Mouse (Mus musculus) intestine, embryonic 16.5 days (tissue): ENCODE data around the gene Atxn7l3. TPM values are rescaled to one million over a fixed set of nuclear protein-coding genes. Genes with fewer than 3 reads are reported as not detected.

Source experiments
- ATAC-seq: fragments of 200-750 bp; cut with Nextera tagmentation; 2 replicates; pipeline ENCODE4 v1.8.0; 2017; ENCODE audit warnings: moderate TSS enrichment, moderate library complexity
- H3K27ac ChIP-seq: fragments of 300-500 bp; sonication (generic); 2 replicates; pipeline ENCODE4 v1.5.1; 2014; ENCODE audit warnings: mild to moderate bottlenecking, low read length
- H3K27me3 ChIP-seq: fragments of 300-500 bp; sonication (generic); replicated peaks from 2 replicates; pipeline ENCODE4 v1.6.1; 2014; ENCODE audit warnings: low read length, control low read depth, mixed read lengths; ENCODE audit not compliant: control insufficient read depth, insufficient read depth
- H3K36me3 ChIP-seq: fragments of 300-500 bp; sonication (generic); 2 replicates; pipeline ENCODE4 v1.6.1; 2014; ENCODE audit warnings: low read length, control low read depth; ENCODE audit not compliant: control insufficient read depth, insufficient read depth
- H3K4me1 ChIP-seq: fragments of 300-500 bp; sonication (generic); 2 replicates; pipeline ENCODE4 v1.6.1; 2014; ENCODE audit warnings: low read length, control low read depth, mixed read lengths; ENCODE audit not compliant: control insufficient read depth, insufficient read depth
- H3K4me2 ChIP-seq: fragments of 300-500 bp; sonication (generic); 2 replicates; pipeline ENCODE4 v1.6.1; 2014; ENCODE audit warnings: low read depth, low read length, control low read depth
- H3K4me3 ChIP-seq: fragments of 300-500 bp; sonication (generic); 2 replicates; pipeline ENCODE4 v1.5.1; 2014; ENCODE audit warnings: mild to moderate bottlenecking, low read length
- H3K9ac ChIP-seq: fragments of 300-500 bp; sonication (generic); 2 replicates; pipeline ENCODE4 v1.6.1; 2014; ENCODE audit warnings: low read depth, low read length
- H3K9me3 ChIP-seq: fragments of 300-500 bp; sonication (generic); 2 replicates; pipeline ENCODE4 v1.6.1; 2016; ENCODE audit warnings: low read length, control low read depth; ENCODE audit not compliant: control insufficient read depth
- WGBS: fragments of 180-500 bp; shearing (Covaris S2); extraction: QIAGEN DNeasy Blood & Tissue Kit; methylation state at CpG from one replicate; pipeline ENCODE4 v1.1.7; 2014; 5-methylcytosine and 5-hydroxymethylcytosine counted together
- polyA plus RNA-seq: library from polyadenylated mRNA; unstranded; fragments of >200 nt; fragmentation: Nextera tagmentation; extraction: Ambion mirVana; gene quantifications from 2 replicates; pipeline ENCODE4 v1.2.1, GENCODE M21; 2015

Gene Atxn7l3
- polyA plus RNA-seq, 1 experiment from 2014 or later = 8.8 TPM

DNA sequence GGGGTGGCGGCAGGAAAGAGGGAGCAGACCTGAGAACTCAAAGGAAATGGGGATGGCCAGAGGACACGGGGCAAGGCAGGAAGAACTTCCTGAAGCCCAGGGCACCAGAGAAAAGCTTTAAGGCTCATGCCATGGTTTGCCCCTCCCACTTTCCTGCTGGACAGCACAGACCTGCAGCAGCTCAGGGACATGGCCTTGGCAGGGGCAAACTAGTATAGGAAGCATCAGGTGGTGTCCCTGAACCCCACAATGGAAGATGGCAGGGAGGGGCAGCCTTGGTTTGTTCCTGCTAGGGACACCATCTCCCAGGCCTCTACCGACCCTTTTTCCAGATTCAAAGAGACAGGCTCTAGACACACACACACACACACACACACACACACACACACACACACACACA is 8.9 kb upstream of the Atxn7l3 start:
- ATAC-seq = no peak
- peaks cover 18% of the 10 kb centered on the region for H3K36me3 ChIP-seq
- H3K4me2 ChIP-seq = no peak overlapping the region
- no peak overlapping the region for H3K9ac ChIP-seq
- no peak overlapping the region for H3K27ac ChIP-seq
- WGBS = 52% methylated on average over 3 of the region's 3 CpGs
- H3K27me3 ChIP-seq = no peaks in the 10 kb centered on the region
- H3K9me3 ChIP-seq = no peaks in the 10 kb centered on the region
- H3K4me3 ChIP-seq = no peak overlapping the region
- H3K4me1 ChIP-seq = peaks cover 17% of the 10 kb centered on the region

DNA sequence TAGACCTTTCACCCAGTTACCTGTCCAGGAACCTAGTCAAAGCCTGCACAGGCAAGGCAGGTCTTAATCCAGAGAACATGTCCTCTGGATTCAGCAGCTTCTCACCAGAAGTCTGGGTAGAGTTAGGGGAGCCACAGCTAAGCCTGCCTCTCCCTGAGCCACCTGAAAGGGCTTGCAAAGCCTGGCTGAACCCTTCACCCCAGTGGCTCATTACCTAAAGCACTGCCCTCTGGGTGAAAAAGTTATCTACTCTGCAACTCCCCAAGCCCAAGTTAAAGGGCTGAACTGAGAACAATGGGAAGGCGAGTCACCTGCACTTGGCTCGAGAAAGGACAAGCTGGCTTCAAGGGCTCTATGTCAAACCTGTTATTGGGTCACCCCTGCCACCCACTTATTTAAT is 7.7 kb upstream of the Atxn7l3 start:
- 51% methylated on average over 2 of the region's 2 CpGs for WGBS
- H3K4me2 ChIP-seq = no peak overlapping the region

DNA sequence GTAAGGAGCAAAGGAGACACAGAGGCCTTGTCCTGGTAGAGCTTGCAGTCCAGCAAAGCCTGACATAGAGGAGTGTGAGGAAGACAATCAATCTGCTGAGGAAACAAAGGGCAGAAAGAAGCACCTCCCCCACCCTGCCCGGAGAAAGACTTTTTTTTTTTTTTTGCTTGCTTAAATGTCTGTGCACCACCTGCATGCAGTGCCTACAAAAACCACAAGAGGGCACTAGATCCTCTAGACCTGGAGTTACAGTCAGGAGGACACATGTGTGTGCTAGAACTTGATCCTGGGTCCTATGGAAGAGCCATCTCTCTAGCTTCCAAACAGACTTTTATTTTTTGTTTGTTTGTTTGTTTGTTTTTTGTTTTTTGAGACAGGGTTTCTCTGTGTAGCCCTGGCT is 3.4 kb upstream of the Atxn7l3 start:
- no peak overlapping the region for H3K27ac ChIP-seq
- no peak overlapping the region for H3K4me3 ChIP-seq
- no peak overlapping the region for H3K9ac ChIP-seq
- no peak for ATAC-seq
- 15% methylated on average over 1 of the region's 1 CpGs for WGBS
- H3K4me2 ChIP-seq = no peak overlapping the region
- H3K9me3 ChIP-seq = no peaks in the 10 kb centered on the region
- peaks cover 7% of the 10 kb centered on the region for H3K4me1 ChIP-seq
- H3K27me3 ChIP-seq = no peaks in the 10 kb centered on the region
- no peaks in the 10 kb centered on the region for H3K36me3 ChIP-seq

More for the DNA sequence above, 7.7 kb upstream of the Atxn7l3 start:
- ATAC-seq = no peak
- Histone ChIP-seq H3K36me3 (peaks cover 18% of the 10 kb centered on the region), H3K27me3 (no peaks in the 10 kb centered on the region), H3K4me3 (no peak overlapping the region), H3K27ac (no peak overlapping the region), H3K9me3 (no peaks in the 10 kb centered on the region), H3K4me1 (peaks cover 4% of the 10 kb centered on the region), H3K9ac (no peak overlapping the region)

DNA sequence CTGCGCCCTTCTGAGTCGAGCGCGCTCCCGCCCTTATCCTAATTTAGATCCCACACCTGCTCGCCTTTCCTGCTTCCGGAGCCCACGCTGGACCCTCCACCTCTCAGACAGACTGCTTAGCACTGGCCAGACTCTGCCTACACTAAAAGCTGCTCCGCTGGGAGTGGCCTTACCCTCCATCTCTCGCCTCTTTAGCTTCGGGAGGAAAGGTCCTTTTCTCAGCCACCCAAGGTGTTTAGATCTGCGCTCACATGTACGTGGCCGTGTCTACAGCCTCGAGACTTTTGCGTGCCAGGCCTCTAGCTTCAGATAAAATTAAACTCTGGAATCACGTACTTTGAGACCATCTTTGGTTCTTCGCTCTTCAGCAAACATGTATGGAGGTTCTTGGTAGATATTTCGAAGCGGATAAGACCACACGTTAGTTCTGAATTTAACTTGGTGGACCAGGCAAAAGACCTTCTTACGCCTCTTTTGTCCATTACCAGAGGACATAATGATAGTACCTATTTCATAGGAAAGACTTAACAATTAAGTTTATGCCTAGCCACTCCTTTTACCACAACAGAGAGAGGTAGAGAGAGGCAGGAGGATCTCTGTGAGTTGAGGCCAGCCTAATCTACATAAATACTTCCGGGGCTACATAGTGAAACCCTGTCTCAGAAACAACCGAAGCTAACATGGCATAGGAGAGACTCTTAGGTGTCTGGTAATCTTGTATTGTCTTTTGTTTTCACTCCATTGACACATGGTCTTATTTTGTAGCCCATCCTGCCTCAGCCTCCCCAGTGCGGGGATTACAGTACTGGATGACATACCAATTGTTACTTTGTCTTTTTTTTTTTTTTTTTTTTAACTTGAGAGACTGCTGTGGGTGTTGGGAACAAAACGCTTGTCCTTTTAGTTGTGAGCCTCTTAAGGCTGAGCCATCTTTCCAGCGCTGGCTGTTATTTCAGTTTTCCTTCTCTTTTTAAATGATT is 1.4 kb upstream of the Atxn7l3 start:
- Histone ChIP-seq H3K9ac (peak overlapping the region; percentile 87), H3K9me3 (no peaks in the 10 kb centered on the region), H3K27me3 (no peaks in the 10 kb centered on the region), H3K4me3 (peak overlapping the region; percentile 89), H3K27ac (peak overlapping the region; percentile 99), H3K4me1 (peaks cover 11% of the 10 kb centered on the region), H3K4me2 (peak overlapping the region; percentile 79), H3K36me3 (no peaks in the 10 kb centered on the region)
- 24% methylated on average over 27 of the region's 27 CpGs for WGBS
- no peak; the same call in 1 of the 2 replicates for ATAC-seq

DNA sequence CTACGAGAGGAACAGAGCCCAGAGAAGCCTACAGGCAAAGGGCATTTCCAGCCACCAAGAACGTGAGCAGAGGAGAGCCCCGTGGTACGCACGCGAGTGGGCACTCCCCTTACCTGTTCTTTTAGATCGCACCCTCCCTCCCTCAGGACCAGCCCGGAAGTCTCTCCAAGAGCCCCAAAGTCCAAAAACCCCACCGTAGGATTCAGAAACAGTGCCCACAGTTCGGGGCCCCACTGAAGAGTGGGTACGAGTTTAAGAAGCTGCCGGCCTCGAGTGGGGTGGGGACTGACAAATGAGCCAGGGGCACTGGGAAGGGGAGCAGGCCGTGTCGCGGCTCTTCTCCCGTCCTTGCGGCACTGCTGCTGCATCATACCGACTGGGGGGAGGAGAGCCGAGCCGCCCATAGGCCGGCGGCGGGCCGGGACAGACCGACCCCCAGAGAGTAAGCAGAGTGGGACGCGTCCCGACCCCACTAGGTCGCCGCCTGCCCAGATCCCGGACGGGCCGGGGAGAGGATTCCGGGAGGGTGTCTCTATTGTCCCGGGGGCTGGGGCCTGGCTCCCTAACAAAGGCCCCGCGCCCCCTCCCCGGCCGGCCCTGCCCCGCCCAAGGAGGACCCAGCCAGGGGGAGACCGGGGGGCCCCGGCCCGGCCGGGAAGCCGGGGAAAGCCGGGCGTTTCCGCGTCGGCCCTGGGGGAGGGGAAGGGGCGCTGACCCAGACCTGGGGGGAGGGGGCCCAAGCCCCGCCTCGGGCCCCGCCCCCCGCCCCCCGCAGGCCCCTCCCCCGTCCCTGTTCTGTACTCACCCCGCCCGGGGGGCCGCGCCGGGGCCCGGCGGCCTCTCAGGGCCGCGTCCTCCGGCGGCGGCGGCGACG is 596 bp downstream of the Atxn7l3 start:
- Histone ChIP-seq H3K4me2 (peak overlapping the region; percentile 79), H3K4me1 (peaks cover 11% of the 10 kb centered on the region), H3K9ac (peak overlapping the region; percentile 93), H3K36me3 (peaks cover 4% of the 10 kb centered on the region; the same call in 1 of the 2 replicates), H3K27me3 (no peaks in the 10 kb centered on the region), H3K4me3 (peak overlapping the region; percentile 89), H3K9me3 (no peaks in the 10 kb centered on the region), H3K27ac (peak overlapping the region; percentile 99)
- WGBS = 2% methylated on average over 43 of the region's 73 CpGs
- ATAC-seq = peak; percentile 16

DNA sequence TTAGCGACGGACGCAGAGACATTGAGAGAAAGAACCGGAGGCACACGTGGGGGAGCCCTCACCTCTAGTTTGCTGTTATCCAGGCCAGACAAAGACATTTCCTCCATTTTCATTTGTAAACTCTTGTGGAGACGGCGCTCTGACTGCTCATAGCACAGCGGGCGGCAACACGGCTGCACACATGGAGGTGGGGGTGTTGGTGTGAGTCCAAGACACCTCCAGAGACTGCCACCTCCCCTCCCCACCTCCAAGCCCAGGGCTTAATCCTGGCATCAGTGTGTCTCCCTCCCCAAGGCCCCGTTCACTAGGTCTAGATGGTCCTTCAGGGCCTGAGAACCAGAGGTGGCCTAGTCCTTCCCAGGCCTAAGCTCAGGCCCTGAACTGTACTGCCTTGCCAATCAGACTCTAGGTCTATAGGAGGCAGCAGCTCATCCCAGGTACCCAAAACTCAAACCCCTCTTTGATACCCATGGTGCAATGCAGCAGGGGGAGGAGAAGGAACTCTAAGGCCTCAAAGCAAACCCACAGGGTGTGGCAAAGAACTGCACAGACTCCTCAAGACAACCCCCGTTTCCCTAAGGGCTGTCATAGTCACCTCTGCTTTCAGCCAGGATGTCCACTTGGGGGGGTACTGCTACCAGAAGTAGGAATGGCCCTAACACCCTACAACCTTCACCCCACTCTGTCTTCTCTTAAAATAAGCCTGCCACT is 1.4 kb downstream of the Atxn7l3 start:
- Histone ChIP-seq H3K4me2 (peak overlapping the region; percentile 79), H3K4me3 (peak overlapping the region; percentile 89), H3K4me1 (peaks cover 11% of the 10 kb centered on the region), H3K27me3 (no peaks in the 10 kb centered on the region), H3K9ac (peak overlapping the region; percentile 93), H3K9me3 (no peaks in the 10 kb centered on the region), H3K27ac (peak overlapping the region; percentile 99), H3K36me3 (peaks cover 8% of the 10 kb centered on the region)
- 64% methylated on average over 12 of the region's 12 CpGs for WGBS
- no peak for ATAC-seq

DNA sequence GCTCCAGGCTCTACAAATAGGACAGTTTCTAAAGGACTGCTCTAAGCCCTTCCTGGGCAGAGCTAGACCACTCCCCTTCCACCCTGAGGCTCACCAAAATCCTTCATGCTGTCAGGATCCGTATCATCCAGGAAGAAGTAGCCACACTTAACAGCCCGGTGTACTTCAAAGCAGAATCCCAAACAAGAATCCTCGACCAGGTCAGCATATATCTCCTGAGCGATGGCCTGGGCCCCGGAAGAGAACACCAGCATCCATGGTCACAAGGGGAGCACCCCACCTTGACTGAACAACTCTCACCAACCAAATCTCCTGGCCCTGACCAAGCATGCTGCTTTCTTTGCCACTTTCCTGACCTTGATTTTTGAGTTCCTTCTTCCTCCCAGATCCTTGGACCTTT is 2.0 kb downstream of the Atxn7l3 start:
- Histone ChIP-seq H3K4me3 (no peak overlapping the region), H3K36me3 (peaks cover 8% of the 10 kb centered on the region), H3K4me1 (peaks cover 11% of the 10 kb centered on the region), H3K27me3 (no peaks in the 10 kb centered on the region), H3K4me2 (0 out of 2 replicates have a peak overlapping the region, but pooled peaks have one; percentile 79), H3K9ac (peak overlapping the region; percentile 93), H3K27ac (0 out of 2 replicates have a peak overlapping the region, but pooled peaks have one; percentile 99), H3K9me3 (no peaks in the 10 kb centered on the region)
- 64% methylated on average over 5 of the region's 5 CpGs for WGBS
- no peak for ATAC-seq

DNA sequence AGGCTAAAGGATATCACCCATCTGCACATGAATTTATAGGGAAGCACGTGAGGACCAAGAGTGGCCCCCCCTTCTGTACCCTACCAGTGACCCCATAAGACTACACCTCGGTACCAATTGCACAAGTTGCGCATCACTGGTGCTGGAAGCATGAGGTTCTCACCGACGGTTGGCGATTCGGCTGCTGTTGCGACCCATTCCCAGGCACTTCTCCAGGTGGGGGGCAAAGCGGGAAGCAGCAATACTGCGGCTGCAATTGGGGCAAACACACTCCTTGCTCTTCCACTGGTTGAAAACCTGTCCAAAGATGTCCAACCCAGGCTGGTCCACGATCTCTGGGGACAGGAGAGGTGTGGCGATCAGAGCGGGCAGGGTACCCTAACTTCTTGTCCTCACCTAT is 2.5 kb downstream of the Atxn7l3 start:
- no peaks in the 10 kb centered on the region for H3K9me3 ChIP-seq
- H3K4me2 ChIP-seq = no peak overlapping the region
- no peaks in the 10 kb centered on the region for H3K27me3 ChIP-seq
- H3K4me3 ChIP-seq = no peak overlapping the region
- WGBS = 95% methylated on average over 13 of the region's 13 CpGs
- peaks cover 12% of the 10 kb centered on the region for H3K4me1 ChIP-seq
- H3K9ac ChIP-seq = 0 out of 2 replicates have a peak overlapping the region, but pooled peaks have one; percentile 93
- no peak for ATAC-seq
- H3K36me3 ChIP-seq = peaks cover 8% of the 10 kb centered on the region
- no peak overlapping the region for H3K27ac ChIP-seq
